Mouse (Mus musculus) spleen, adult 2 months (tissue): Measurements from ENCODE around the gene Ube2l3.

Experiments
- CTCF ChIP-seq: fragments of 200-500 bp; IDR thresholded peaks from 2 replicates; pipeline ENCODE4 v1.5.1; 2011; ENCODE audit warnings: mild to moderate bottlenecking, inconsistent platforms; ENCODE audit not compliant: insufficient read depth, insufficient read length, insufficient replicate concordance; ENCODE audit errors: extremely low read depth
- POLR2A ChIP-seq: fragments of 200-500 bp; IDR thresholded peaks from 2 replicates; pipeline ENCODE4 v1.6.1; 2011; ENCODE audit warnings: low read depth, low read length, inconsistent platforms

- TF ChIP-seq CTCF: no peak
- TF ChIP-seq POLR2A: no peak
Observed at GRCm38 (mm10) chr16:17104600-17104999, 97.8 kb downstream of the Ube2l3 start.
